Mouse (Mus musculus): ENCODE measurements around the gene Ddx39b.

Ddx39b gene

DNA sequence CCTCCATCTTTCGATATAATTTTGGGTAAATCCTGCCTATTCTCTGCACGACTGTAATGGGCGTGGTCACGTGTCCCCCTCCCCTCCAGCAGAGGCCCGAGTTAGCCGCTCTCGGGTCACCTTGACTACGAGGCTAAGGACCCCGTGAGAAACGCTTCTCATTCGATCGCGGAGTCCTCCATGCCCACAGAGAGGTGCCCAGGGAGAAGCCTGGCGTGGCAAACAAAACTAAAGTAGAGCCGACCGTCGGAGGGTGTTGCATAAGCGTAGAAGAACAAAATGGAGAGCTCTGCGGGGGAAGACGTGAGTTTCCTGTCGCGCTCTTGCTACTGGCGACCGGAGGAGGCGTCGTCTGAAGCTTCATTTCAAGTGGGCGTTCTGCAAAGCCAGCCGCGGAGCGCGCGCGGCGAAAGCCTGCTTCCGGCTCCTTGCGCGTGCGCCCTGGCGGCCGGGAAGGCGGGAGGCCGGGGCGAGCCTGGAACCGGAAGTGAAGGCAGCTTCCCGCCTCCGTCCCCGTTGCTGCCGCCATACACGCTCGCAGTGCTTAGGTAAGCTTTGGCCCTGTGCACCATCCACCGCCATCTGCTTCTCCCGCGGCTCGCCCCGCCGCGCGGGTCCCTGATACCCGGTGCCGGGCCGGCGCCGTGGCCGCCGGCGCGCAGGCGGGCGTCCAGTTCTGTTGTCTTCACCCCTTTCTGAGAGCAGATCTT lies at the start of gene Ddx39b:
Gene Ddx39b, plus strand, starts transcription at position 442 of the 710 bp plus-strand sequence.
- DNase-seq = peak; percentile 93

DNA sequence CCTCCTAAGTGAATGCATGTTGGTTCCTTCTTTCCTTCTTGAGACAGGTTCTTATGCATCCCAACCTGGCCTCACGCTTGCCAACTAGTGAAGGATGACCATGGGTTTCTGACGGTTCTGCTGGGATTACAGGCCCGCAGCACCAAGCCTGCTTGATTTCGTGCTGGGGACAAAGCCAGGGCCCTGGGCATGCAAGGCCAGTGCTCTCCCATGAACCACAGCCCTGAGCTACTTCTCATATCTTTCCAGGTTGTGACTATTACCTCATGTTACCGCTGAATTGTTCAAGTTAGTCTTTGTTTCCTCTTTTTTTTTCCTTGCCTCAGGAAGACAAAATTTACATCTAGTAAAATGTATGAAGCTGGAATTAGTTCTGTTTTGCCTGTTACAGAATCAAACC lies 48.6 kb upstream of the Ddx39b start:
- no peak for DNase-seq

DNA sequence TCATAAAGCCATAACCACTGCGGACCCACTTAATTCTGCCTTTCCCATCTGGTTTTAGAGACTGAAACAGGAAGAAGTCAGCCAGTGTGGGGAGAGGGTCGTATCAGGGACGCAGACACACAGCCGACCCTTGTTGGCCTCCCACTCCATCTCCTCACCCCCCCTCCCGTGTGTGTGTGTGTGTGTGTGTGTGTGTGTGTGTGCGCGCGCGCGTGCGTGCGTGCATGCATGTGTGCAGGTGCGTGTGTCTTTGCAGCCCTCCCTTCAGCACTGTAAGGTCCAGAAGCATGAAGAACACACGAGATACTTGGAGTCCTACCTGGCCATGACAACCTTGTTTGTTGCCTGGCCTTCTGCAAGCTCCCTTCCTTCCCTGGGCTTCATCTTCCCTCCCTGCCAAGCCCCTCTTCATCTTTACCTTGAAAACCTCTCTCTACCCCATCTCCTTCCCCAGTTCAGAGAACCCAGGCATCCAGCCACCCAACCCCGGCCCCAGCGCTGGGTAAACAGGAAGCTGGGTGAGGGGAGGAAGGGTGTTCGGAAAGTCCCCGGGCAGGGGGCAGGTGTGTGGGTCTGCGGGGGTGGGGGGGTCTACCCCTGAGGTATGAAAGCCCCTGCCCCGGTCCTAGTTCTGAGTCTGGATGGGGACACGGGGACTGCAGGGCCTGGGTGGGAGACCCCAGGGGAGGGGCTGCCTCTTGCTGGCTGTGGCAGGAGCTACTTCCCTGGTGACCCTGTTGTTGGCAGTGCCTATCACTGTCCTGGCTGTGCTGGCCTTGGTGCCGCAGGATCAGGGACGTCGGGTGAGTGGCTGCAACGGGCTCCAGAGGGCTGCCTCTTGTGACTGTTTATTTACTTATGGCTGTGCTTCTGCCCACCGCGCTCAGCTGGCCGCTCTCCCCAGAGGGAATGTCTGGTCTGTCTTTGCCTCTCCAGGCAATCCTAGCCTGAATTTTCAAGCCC lies 47.4 kb upstream of the Ddx39b start, which contains the start of gene Ltb:
Gene Ltb, plus strand, starts transcription at position 559 of the 963 bp plus-strand sequence.
- DNase-seq = no peak

DNA sequence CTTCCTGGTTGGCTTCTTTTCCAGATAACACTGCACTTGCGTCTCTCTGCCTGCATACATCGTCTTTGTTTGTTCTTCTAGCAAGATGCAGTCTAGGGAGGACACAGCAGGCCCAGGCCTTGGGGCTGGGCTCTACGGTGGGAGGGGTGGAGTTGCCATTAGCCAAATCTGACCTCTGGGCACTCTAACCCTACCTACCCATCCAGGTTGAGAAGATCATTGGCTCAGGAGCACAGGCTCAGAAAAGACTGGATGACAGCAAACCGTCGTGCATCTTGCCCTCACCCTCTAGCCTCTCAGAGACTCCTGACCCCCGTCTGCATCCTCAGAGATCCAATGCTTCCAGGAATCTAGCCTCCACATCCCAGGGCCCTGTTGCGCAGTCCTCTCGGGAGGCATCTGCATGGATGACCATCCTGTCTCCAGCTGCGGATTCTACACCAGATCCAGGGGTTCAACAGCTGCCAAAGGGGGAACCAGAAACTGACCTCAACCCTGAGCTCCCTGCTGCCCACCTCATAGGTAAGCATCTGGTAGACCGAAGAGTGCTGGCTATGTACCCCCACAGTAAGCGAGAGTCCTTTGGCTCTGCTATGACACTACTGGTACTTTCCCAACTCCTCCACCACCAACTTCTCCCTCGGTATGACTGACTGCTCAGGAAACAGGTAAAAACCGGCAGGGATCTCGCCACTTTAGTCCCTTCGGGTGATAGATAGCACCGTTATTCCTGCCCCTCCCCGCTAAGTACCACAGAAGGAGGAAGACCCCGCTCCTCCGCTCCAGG lies 46.5 kb upstream of the Ddx39b start:
- DNase-seq = no peak

DNA sequence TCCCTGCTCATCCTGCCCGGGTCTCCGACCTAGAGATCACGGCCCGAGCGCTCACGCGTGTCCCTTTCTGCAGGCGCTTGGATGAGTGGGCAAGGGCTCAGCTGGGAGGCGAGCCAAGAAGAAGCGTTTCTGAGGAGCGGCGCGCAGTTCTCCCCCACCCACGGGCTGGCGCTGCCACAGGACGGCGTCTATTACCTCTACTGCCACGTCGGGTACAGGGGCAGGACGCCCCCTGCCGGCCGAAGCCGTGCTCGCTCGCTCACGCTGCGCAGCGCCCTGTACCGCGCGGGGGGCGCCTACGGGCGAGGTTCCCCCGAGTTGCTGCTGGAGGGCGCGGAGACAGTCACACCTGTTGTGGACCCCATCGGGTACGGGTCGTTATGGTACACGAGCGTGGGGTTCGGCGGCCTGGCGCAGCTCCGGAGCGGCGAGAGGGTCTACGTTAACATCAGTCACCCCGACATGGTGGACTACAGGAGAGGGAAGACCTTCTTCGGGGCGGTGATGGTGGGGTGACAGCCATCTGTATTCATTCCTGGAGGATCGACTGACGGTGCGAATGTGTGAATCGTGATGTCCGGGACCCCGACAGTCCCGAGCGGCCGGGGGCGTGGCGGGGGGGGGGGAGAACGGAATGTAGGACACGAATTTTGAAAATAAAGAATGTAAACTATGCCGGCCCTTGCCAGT lies 45.8 kb upstream of the Ddx39b start:
- DNase-seq = peak; percentile 87

DNA sequence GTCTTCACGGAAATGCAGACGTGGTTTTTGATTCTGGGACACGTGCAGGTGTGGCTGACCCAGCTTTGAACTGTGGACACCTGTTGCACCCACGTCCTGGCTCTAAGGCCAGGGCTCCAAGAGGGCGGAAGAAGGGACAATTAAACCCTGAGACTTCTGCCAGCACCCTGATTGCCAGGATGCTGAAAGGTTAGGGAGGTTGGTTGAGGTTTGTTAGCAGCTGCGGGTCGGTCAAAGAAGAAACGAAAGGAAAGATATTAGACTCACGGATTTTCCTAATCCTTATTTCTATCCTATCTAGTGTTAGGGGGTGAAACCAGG lies 45.3 kb upstream of the Ddx39b start:
- no peak for DNase-seq

DNA sequence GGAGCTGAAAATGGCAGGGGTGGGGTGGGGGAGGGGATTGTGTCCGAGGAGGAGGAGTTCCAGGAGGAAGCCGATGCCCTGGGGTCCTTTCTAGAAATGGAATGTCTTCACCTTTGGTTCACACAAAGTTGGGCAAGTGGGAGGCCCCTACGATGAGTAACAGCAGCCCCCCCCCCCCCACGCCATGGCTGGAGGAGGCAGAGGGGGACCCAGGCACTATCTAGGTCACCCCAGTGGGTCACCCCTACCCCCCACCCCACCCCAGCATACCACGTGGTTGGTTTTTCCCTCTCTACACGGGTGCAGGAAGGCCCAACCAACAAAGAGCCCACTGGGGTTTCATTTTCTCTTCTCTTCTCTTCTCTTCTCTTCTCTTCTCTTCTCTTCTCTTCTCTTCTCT lies 44.4 kb upstream of the Ddx39b start:
- no peak for DNase-seq

DNA sequence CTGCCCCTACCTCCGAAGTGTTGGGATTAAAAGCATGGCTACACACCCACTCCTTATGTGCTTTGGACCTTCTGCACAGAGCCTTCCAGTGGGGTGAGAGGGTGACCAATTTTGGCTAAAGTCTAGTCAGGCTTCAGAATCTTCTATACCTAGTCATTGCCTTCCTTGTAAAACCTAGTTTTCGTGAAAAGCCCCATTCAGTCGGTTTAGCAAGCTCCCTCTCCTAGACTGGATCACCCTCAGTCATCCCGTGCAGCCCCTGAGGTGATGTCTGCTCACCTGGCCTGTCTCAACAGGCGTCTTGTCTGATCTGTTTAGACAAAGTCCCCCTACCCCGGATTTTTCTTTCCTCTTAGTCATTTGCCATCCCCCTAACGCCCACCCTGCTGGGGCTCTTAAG lies 43.5 kb upstream of the Ddx39b start:
- no peak for DNase-seq

DNA sequence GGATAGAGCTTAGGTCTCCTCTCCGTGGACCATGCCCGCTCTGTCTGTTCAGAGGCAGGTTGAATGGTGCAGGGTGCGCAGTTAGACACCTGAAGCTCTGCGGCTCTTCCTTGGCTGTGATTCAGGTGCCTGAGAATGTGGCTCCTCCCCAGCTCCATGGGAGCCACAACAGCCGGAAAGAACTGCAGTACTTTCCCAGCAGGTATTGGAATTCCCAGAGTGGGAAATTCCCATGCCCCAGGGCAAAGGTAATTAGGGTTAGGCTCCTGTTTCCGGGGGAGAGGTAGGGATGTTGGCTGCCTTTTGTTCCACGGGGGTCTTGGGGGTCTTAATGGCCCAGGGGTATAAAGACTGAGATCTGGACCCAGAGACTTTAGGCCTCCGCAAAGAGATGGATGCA lies 42.6 kb upstream of the Ddx39b start:
- DNase-seq = no peak

DNA sequence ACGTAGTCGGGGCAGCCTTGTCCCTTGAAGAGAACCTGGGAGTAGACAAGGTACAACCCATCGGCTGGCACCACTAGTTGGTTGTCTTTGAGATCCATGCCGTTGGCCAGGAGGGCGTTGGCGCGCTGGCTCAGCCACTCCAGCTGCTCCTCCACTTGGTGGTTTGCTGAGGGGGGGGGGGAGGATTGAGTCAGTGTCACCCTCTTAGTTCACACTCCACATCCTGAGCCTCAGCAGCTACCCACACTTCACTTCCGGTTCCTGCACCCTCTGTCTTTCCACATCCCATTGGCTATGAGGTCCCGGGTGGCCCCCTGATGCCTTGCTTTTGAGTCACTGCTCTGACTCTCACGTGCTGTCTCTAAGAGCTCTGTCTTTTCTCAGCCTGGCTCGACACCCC lies 41.1 kb upstream of the Ddx39b start:
- no peak for DNase-seq

DNA sequence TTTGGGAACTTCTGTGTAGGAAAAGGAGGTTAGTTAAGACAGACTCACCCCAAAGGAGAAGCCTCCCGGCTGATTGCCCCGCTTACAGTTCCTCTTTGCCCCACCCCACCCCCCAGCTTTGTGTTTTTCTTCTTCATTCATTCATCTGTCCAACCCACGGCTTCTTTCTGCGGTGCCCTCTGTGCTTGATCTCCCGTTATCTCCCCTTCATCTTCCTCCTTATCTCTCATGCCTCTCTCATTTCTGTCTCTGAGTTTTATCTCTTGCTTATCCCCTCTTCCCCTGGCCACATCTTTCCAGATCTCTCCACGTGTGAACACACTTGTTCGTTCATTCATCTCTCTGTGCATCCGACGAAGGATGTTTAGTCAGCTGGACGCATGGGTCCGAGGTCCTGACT lies 40.4 kb upstream of the Ddx39b start:
- no peak for DNase-seq

DNA sequence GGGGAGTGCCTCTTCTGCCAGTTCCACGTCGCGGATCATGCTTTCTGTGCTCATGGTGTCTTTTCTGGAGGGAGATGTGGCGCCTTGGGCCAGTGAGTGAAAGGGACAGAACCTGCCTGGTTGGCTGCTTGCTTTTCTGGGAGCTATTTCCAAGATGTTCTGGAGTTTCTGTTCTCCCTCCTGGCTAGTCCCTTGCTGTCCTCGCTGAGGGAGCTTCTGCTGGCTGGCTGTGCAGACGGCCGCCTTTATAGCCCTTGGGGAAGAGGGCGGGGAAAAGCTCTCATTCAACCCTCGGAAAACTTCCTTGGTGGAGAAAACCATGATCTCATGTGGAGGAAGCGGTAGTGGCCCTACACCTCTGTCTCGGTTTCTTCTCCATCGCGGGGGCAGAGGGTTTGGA lies 39.8 kb upstream of the Ddx39b start, which contains the start of gene Tnf:
Gene Tnf, minus strand, starts transcription at position 221 of the 400 bp plus-strand sequence.
- DNase-seq = no peak

DNA sequence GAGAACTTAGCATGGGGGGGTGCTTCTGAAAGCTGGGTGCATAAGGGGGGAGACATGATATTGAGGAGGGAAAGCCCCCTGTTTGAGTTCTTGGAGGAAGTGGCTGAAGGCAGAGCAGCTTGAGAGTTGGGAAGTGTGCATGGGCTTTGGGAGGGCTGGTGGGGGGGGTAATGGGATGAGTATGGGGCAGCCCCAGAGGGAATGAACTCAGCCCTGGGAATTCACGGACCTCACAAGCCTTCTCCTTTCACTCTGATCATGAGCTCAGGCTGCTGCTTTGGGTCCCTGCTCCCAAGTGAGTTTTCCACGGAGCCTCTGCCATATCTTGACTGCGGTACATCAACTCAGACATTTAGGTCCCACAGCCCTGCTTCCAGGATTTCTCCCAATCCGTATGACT lies 39.1 kb upstream of the Ddx39b start:
- no peak for DNase-seq

DNA sequence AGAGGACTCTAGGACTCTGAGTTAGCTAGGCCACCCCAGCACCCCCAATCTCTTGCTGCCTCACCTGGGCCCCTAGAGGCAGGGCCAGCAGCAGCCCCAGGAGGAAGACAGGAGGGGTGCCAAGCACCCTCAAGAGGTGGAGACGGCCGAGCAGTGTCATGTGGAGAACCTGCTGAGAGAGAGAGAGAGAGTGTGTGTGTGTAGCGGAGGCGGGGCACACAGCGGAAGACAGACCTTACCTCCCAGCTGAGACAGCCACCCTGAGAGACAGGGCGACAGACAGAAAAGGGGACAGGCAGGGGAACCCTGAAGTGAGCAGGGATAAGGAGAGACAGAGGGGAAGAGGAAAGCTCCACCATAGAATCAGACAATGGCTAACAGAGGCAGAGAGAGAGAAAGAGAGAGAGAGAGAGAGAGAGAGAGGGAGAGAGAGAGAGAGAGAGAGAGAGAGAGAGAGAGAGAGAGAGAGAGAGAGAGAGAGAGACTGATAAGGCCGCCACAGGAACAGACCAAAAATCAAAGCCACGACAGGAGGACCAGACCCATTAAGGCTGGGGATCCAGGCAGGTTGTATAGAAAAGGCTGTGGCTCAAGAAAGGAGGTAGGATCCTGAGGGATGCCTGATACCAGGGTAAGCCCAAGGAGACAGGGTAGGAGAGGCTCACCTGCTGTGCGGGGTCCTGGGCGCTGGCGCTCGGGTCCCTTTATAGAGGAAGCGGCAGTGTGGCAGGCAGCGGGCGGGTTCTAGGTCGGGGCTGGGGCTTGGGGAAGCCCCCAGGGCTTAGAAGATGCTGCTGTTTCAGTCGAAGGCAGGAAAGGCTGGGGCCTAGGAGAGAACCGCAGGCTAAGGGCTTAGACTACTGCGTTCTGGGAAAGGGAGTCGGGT lies 36.8 kb upstream of the Ddx39b start, which contains the start of gene Lta:
Gene Lta, minus strand, starts transcription at position 858 of the 886 bp plus-strand sequence.
- DNase-seq = no peak

DNA sequence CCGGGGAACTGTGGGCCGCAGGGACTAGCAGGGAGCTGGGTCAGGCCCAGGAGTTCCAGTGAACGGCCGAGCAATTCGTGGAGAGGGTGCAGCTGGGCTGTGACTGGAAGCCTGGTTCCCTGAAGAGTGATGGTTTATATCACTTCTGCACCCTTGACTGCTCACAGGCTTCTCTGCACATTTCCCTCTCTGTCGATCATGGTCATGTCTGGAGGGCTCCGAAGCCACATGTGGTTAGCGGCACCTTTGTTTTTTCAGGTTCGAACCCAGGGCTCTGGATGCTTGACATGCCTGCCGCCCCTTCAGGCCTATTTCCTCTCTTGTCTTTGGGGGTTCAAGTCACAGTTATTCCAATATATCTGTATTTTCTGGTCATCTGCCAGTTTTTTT lies 36.2 kb upstream of the Ddx39b start:
- no peak for DNase-seq

DNA sequence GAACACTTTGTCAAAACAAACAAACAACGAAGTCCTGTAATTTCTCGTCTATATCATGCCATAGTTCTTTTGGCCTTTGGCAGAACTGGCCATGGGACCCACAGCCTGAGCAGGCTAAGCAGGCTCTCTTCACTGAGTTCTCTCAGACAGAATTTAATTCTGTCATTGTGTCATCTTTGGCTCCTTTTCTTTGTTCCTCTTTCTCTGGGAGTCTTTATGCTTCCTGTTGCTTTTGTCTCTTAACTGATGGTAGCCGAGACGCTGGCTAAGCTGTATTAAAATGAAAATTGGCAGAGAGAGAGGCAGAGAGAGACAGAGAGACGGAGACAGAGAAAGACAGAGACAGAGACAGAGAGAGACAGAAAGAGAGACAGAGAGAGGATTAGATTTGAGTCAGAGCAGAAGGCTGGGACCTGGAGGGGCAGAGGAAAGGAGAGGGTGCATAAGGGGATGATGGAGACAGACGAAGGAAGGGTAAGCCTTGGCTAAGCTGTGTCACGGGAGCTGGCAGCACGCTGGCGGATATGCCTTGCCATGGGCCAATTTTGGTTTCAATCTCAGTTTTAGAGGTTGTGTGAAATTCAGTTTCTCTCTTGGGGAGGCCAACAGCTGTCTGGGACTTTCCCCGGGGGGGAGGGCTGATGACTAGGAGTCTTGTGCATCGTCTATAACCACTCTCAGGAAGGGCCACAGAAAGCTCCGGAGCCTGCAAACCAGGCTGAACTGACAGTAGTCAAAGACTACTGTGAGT lies 31.6 kb upstream of the Ddx39b start:
- DNase-seq = no peak

DNA sequence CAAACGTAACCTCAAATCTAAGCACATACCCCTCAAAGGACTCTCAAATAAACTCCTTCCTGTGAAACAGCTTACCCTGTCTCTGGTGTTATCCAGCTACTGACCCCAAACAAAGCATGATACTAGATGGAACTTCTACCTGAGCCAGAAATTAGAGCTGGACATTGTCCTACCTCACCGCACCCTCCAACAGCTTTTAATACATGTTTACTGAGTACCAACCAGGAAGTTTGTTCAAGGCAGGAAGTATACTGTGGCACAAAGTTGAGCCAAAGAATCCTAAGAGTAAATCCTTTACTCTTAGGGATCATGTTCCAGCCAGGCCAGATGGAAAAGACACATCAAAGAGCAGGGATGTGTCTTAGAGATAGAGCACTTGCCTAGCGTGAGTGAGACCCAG lies 31.0 kb upstream of the Ddx39b start:
- DNase-seq = no peak

DNA sequence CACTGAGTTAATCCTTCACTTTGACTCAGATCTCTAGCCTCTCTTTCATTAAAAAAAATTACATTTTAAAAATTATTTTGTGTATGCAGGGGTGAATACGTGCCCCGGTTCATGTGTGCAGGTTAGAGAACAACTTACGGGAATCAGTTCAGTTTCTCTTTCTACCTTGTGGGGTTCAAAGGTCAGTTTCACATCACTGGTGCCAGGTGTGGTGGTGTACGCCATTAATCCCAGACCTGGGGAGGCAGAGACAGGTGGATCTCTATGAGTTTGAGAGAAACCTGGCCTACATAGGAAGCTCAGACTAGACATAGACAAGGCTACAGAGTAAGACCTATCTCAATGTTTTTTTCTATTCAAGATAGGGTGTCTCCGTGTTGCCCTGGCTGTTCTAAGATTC lies 28.5 kb upstream of the Ddx39b start:
- no peak for DNase-seq

DNA sequence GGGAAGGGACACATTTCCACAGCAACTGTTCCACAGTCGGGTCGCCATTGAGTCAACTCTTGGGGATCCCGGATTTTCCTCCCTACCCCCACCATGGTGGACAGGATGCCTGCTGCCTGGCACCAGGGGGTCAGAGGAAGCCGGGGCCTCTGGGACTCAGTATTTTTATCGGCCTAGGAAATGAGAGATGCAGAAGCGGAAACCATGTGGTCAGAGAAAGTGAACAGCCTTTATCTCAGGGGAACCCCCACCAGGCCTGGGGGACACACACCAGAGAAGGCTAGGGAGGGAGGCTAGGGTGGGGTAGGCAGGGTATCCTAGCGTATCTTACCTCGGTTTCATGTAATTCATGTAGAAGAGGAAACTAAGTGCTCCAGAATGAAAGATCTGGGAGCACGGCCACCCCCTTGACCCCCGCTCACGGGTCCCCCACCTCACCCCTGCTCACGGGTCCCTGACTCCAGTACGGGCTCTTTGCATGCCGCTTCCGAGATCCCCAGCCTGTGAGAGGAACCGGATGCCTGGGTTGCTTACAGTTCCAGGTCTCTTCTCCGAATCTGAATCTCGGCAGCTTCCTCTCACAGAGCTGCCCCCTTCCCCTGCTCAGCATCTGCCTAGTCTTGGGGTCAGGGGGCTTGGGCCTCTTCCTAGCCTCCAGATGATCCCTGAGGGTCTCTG lies 22.9 kb upstream of the Ddx39b start:
- DNase-seq = no peak

DNA sequence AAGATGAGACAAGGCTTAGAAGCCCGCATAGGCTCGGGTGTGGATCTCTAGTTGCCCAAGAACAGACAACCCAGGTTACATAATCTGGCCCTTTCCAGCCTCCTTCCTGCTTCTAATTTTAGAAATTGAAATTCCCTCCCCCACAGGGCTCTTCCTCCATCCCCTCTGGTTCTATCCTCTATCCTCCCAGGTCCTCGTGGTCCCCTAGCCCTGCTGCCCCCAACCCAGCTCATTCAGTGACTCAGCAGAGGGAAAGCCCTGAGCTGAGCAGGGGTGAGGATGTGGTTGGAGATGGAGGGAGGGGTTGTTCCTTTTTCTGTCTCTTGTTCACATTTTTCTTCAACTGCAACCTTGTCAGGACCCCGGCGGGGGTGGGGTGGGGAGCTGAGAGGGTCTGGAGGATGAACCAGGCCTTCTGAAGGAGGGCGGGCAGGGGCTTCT lies 21.9 kb upstream of the Ddx39b start:
- no peak for DNase-seq
